Mouse (Mus musculus): ENCODE data around the gene Kalrn. TPM values are rescaled to one million over a fixed set of nuclear protein-coding genes. Genes with fewer than 3 reads are reported as not detected.

The Kalrn gene
- polyA plus RNA-seq, 1 experiment from 2014 or later: 23.7 TPM

DNA sequence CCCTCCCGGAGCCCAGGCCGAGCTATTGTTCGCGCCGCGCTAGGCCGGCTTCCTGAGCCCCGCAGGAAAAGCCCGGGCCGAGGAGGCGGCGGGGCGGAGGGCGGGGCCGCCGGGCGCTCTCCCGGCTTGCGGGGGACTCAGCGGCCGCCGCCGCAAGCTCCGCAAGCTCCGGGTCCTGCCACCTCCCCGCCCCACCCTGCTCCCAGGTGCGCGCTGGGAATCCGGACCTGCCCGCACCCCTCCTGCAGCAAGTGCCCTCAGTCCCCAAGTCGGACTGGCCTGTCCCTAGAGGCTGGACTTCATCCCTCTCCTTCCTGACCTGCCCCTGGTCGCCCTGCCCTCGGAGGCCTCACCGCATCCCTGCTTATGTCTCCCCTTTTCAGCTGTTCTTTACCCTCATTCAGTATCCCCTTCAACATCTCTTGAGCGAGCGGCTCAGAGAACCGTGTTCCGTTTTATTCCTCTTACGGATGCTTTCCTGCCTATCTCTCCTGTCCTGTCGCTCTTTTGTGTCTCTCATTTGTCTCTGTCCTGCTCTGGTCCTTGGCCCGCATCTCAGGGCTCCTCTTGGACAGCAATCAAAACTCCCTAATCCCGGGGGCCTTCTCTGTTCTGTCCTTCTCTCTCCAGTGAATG lies 642 bp upstream of the Kalrn start:
- no peaks in the 10 kb centered on the region for H3K36me3 ChIP-seq
- H3K27ac ChIP-seq (replicated peaks): peak overlapping the region; percentile 98
- H3K4me1 ChIP-seq: peaks cover 25% of the 10 kb centered on the region
- H3K27me3 ChIP-seq (replicated peaks): no peaks in the 10 kb centered on the region
- peak overlapping the region; percentile 62 for H3K4me2 ChIP-seq
- H3K4me3 ChIP-seq (replicated peaks): peak overlapping the region; percentile 92
- WGBS: under 1% methylated on average over 36 of the region's 42 CpGs
- peak overlapping the region; percentile 98 for H3K9ac ChIP-seq (replicated peaks)
- H3K9me3 ChIP-seq (replicated peaks): no peaks in the 10 kb centered on the region
- peak; percentile 81 for ATAC-seq (ENCODE audit: low FRiP score)

DNA sequence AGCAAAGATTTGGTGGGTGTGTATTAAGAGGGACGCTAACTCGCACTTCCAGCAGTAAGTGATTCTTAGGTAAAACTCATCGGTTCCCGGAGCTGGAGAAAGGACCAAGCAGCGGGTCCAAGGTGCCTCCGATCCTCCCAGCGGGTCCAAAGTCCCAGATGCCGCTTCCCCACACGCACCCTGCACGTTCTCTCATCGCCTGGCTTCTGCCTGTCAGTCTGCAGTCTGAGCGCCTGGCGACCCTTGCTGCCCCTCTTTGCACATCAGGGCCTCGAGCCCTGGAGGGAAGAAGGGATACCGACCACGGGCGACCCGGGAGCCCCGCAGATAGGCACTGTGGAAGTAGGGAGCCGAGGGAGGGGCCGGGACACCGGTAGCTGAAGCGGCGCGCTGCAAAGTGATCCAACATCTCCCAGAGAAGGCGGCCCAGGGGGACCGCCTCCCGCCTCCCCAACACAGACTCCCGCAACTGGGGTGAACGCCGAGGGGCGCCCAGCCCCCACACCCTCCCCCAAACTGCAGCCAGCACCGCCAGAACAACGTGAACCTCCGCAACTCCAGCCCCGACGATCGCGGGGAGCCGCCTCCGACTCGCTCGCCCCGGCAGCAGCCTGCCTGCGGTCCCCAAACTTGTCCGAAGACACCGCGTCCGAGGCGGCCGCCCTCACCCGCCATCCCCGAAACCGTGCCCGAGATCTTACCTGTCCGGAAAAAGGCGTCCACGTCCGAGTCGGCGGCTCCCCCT lies 754 bp downstream of the Kalrn start:
- Histone ChIP-seq H3K4me3 (replicated peaks) (peak overlapping the region; percentile 92), H3K9me3 (replicated peaks) (no peaks in the 10 kb centered on the region), H3K4me2 (peak overlapping the region; percentile 62), H3K4me1 (peaks cover 32% of the 10 kb centered on the region), H3K27ac (replicated peaks) (peak overlapping the region; percentile 98), H3K36me3 (no peaks in the 10 kb centered on the region), H3K27me3 (replicated peaks) (no peaks in the 10 kb centered on the region), H3K9ac (replicated peaks) (peak overlapping the region; percentile 98)
- ATAC-seq (ENCODE audit: low FRiP score): peak; percentile 11; the same call in 1 of the 2 replicates
- WGBS: under 1% methylated on average over 60 of the region's 61 CpGs

- Histone ChIP-seq H3K4me1 (peaks cover 32% of the 10 kb centered on the region), H3K4me3 (replicated peaks) (peak overlapping the region; percentile 92), H3K27me3 (replicated peaks) (no peaks in the 10 kb centered on the region), H3K9ac (replicated peaks) (peak overlapping the region; percentile 98), H3K4me2 (peak overlapping the region; percentile 62), H3K27ac (replicated peaks) (peak overlapping the region; percentile 98; the same call in 1 of the 2 replicates), H3K36me3 (no peaks in the 10 kb centered on the region), H3K9me3 (replicated peaks) (no peaks in the 10 kb centered on the region)
- under 1% methylated on average over 10 of the region's 10 CpGs for WGBS
- no peak for ATAC-seq (ENCODE audit: low FRiP score)
Observed at GRCm38 (mm10) chr16:34571931-34572405, 1.4 kb downstream of the Kalrn start.

DNA sequence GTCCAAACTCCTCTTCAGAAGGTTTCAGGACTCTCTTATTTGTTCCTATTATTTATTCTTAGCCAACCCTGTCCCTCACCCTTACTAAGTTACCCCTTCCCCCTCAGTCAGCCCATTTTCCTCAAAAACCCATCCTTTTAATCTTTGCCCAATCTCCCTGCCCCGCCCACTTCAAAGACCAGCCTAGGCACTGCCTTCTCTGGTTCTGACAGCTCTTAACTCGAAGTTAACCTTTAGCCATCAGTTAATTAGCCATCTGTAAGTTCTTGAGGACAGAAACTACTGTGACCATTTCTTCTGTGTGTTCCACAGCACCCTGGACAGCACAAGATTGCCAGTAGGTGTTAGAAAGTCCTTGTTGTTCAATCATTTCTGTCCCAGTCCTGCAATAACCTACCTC lies 3.4 kb downstream of the Kalrn start:
- H3K36me3 ChIP-seq: no peaks in the 10 kb centered on the region
- H3K9ac ChIP-seq (replicated peaks): no peak overlapping the region
- no peak overlapping the region for H3K27ac ChIP-seq (replicated peaks)
- H3K9me3 ChIP-seq (replicated peaks): no peaks in the 10 kb centered on the region
- H3K4me1 ChIP-seq: peaks cover 39% of the 10 kb centered on the region
- H3K4me3 ChIP-seq (replicated peaks): no peak overlapping the region
- ATAC-seq (ENCODE audit: low FRiP score): no peak
- H3K27me3 ChIP-seq (replicated peaks): no peaks in the 10 kb centered on the region
- H3K4me2 ChIP-seq: no peak overlapping the region
- WGBS: 55% methylated on average over 2 of the region's 2 CpGs

DNA sequence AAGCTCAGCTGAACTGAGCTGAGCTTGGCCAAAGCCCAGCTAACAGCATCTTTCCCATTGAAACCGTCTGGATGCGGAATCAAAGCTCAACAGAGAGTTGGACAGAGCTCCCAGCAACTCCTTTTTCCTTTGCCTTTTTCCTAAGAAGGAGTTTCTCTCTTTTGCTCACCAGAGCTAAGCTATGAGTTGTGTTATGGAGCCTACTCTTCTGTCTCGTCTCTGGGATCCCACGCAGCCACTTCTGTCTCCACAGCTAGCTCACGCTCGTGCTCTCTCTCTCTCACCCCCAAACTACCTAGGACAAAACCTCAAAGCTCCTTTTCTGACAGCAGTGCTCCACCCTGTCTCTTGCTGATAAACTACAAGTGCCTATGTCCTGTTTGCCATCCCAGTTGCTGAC lies 4.5 kb downstream of the Kalrn start:
- no peaks in the 10 kb centered on the region for H3K27me3 ChIP-seq (replicated peaks)
- peaks cover 43% of the 10 kb centered on the region for H3K4me1 ChIP-seq
- 89% methylated on average over 6 of the region's 6 CpGs for WGBS
- H3K9me3 ChIP-seq (replicated peaks): no peaks in the 10 kb centered on the region
- no peaks in the 10 kb centered on the region for H3K36me3 ChIP-seq
- no peak overlapping the region for H3K4me3 ChIP-seq (replicated peaks)
- H3K4me2 ChIP-seq: no peak overlapping the region
- H3K9ac ChIP-seq (replicated peaks): no peak overlapping the region
- no peak overlapping the region for H3K27ac ChIP-seq (replicated peaks)
- no peak for ATAC-seq (ENCODE audit: low FRiP score)

- no peak overlapping the region for H3K27ac ChIP-seq (replicated peaks)
- H3K9ac ChIP-seq (replicated peaks): no peak overlapping the region
- no peak for ATAC-seq (ENCODE audit: low FRiP score)
- no peak overlapping the region for H3K4me2 ChIP-seq
- H3K36me3 ChIP-seq: no peaks in the 10 kb centered on the region
- no peaks in the 10 kb centered on the region for H3K27me3 ChIP-seq (replicated peaks)
- H3K4me1 ChIP-seq: peaks cover 53% of the 10 kb centered on the region
- 76% methylated on average over 11 of the region's 11 CpGs for WGBS
- no peaks in the 10 kb centered on the region for H3K9me3 ChIP-seq (replicated peaks)
- H3K4me3 ChIP-seq (replicated peaks): no peak overlapping the region
Observed at GRCm38 (mm10) chr16:34563593-34564280, 9.6 kb downstream of the Kalrn start.

DNA sequence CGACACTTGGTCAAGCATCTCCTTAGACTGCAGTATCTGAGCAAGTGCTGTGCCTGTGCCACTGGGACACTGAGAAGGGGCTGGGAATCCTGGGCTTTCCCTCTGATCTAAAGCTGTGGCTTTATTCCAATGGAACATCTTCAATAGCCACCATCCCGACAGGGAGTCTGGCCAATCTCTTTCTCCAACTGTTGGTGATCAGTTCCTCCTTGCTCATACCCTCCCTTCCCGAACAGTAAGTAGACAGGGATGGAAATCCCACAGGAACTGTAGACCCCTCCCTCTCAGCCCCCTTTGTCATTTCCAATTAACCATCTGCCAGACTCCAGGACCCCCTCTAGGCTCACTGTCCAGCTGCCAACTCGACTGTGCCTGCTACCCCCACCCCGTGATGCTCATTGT lies 11.6 kb downstream of the Kalrn start:
- WGBS: 14% methylated on average over 5 of the region's 5 CpGs
- no peak; the same call in 1 of the 2 replicates for ATAC-seq (ENCODE audit: low FRiP score)
- H3K27me3 ChIP-seq (replicated peaks): no peaks in the 10 kb centered on the region
- H3K4me1 ChIP-seq: peaks cover 62% of the 10 kb centered on the region
- H3K36me3 ChIP-seq: no peaks in the 10 kb centered on the region
- H3K9me3 ChIP-seq (replicated peaks): no peaks in the 10 kb centered on the region
- H3K9ac ChIP-seq (replicated peaks): no peak overlapping the region
- H3K27ac ChIP-seq (replicated peaks): no peak overlapping the region
- H3K4me3 ChIP-seq (replicated peaks): no peak overlapping the region
- no peak overlapping the region for H3K4me2 ChIP-seq

DNA sequence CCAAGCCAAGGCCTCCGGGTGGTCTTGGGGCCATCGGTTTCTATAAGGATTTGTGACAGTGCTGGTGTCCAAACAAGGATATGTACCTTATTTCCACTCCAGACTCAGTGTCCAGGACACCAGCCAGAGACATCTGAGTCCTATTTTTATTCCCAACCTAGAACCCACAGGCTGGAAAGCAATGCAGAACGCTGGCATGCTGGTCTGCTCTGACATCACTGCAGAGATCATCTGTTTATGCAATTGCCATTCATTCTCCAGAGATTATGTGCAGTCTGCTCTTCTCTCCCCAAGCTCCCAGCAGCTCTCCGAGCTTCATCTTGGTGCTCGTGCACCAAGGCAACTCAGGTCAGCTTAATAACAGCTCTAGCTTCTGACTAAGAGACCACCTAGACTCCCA lies 12.5 kb downstream of the Kalrn start:
- no peaks in the 10 kb centered on the region for H3K27me3 ChIP-seq (replicated peaks)
- H3K9ac ChIP-seq (replicated peaks): no peak overlapping the region
- no peaks in the 10 kb centered on the region for H3K9me3 ChIP-seq (replicated peaks)
- WGBS: 48% methylated on average over 5 of the region's 5 CpGs
- H3K4me3 ChIP-seq (replicated peaks): no peak overlapping the region
- H3K36me3 ChIP-seq: no peaks in the 10 kb centered on the region
- H3K4me1 ChIP-seq: peaks cover 64% of the 10 kb centered on the region
- no peak overlapping the region for H3K4me2 ChIP-seq
- H3K27ac ChIP-seq (replicated peaks): no peak overlapping the region
- no peak for ATAC-seq (ENCODE audit: low FRiP score)

DNA sequence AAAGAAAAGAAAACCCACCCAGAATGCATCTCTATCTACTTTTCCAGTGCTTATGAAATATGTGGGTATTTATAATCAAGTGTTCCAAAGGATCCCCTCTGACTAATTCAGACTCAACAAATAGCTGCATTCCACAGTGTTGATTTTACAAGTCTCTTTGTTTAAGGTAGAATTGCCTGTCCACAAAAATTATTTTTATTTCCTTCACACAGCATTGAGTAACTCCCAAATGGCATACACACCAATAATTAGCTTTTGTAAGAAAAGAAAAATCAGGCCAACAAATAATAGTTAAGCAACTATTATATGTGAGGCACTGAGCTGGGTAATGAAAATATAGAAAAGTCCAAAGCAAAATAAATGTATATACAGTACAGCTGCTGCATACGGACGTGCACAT lies 12.9 kb downstream of the Kalrn start:
- Histone ChIP-seq H3K27me3 (replicated peaks) (no peaks in the 10 kb centered on the region), H3K4me1 (peaks cover 64% of the 10 kb centered on the region), H3K9me3 (replicated peaks) (no peaks in the 10 kb centered on the region), H3K4me2 (no peak overlapping the region), H3K9ac (replicated peaks) (no peak overlapping the region), H3K36me3 (no peaks in the 10 kb centered on the region), H3K27ac (replicated peaks) (no peak overlapping the region), H3K4me3 (replicated peaks) (no peak overlapping the region)
- WGBS: 75% methylated on average over 2 of the region's 2 CpGs
- no peak for ATAC-seq (ENCODE audit: low FRiP score)

GRCm38 (mm10) chr16:34557891-34558290 lies 15.4 kb downstream of the Kalrn start:
- Histone ChIP-seq H3K27me3 (replicated peaks) (no peaks in the 10 kb centered on the region), H3K4me1 (peaks cover 61% of the 10 kb centered on the region), H3K4me3 (replicated peaks) (no peak overlapping the region), H3K4me2 (no peak overlapping the region), H3K9me3 (replicated peaks) (no peaks in the 10 kb centered on the region), H3K27ac (replicated peaks) (no peak overlapping the region), H3K9ac (replicated peaks) (no peak overlapping the region), H3K36me3 (no peaks in the 10 kb centered on the region)
- 59% methylated on average over 6 of the region's 6 CpGs for WGBS
- no peak for ATAC-seq (ENCODE audit: low FRiP score)

DNA sequence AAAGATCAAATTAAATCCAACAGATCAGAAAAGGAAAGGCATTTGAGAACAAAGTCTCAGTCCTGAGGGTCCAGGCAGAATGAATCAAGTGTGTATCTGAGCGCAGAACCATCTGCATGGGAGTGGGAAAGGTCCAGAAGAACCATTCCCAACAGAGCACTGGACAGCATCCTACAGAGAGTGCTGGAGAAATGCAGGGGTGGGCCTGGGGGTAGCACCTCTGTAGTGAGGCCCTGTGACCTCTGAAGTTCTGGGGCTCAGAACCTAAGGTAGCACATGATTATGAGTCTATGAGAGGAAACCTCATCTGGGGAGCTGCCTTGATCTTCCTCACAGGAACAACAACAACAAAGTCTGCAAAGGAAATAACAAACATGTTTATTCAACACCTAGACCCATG lies 20.6 kb downstream of the Kalrn start:
- WGBS: 94% methylated on average over 1 of the region's 1 CpGs
- peaks cover 38% of the 10 kb centered on the region for H3K4me1 ChIP-seq

More for the DNA sequence above, 20.6 kb downstream of the Kalrn start:
- no peaks in the 10 kb centered on the region for H3K36me3 ChIP-seq
- no peaks in the 10 kb centered on the region for H3K27me3 ChIP-seq (replicated peaks)
- no peak overlapping the region for H3K4me3 ChIP-seq (replicated peaks)
- no peak overlapping the region for H3K27ac ChIP-seq (replicated peaks)
- no peak for ATAC-seq (ENCODE audit: low FRiP score)
- no peak overlapping the region for H3K4me2 ChIP-seq
- no peaks in the 10 kb centered on the region for H3K9me3 ChIP-seq (replicated peaks)
- no peak overlapping the region for H3K9ac ChIP-seq (replicated peaks)

Measured in neural tube, embryonic 15.5 days (tissue).